Mouse (Mus musculus): ENCODE results near the gene Fam20c. TPM values are rescaled to one million over a fixed set of nuclear protein-coding genes. Genes with fewer than 3 reads are reported as not detected.

Fam20c gene
- 2.7 and 3.0 TPM in 2 replicates for polyA plus RNA-seq (2015; fragmentation: Nextera tagmentation; extraction: Ambion mirVana)

- no peak for DNase-seq (ENCODE audit: low spot score)
These were observed at the start of gene Fam20c for GRCm38 (mm10) chr5:138754303-138755120. Fam20c (plus strand) TSS chr5:138754514.

- DNase-seq (ENCODE audit: low spot score): no peak
These were observed 46.9 kb upstream of the Fam20c start for GRCm38 (mm10) chr5:138707367-138707766.

- no peak for DNase-seq (ENCODE audit: low spot score)
These were observed 45.7 kb upstream of the Fam20c start for GRCm38 (mm10) chr5:138708591-138708990.

- no peak for DNase-seq (ENCODE audit: low spot score)
These were observed 38.7 kb upstream of the Fam20c start for GRCm38 (mm10) chr5:138715561-138716095.

- no peak for DNase-seq (ENCODE audit: low spot score)
These were observed 33.8 kb upstream of the Fam20c start for GRCm38 (mm10) chr5:138720329-138721190.

- no peak for DNase-seq (ENCODE audit: low spot score)
These were observed 29.9 kb upstream of the Fam20c start for GRCm38 (mm10) chr5:138724417-138724816.

GRCm38 (mm10) chr5:138725151-138725550, 29.2 kb upstream of the Fam20c start:
- no peak for DNase-seq (ENCODE audit: low spot score)

GRCm38 (mm10) chr5:138730863-138731262, 23.5 kb upstream of the Fam20c start:
- no peak for DNase-seq (ENCODE audit: low spot score)

GRCm38 (mm10) chr5:138733317-138733899, 20.9 kb upstream of the Fam20c start:
- DNase-seq (ENCODE audit: low spot score): no peak

GRCm38 (mm10) chr5:138734018-138734417, 20.3 kb upstream of the Fam20c start:
- DNase-seq (ENCODE audit: low spot score): no peak

GRCm38 (mm10) chr5:138735201-138735757, 19.0 kb upstream of the Fam20c start:
- no peak for DNase-seq (ENCODE audit: low spot score)

- no peak for DNase-seq (ENCODE audit: low spot score)
These were observed 14.2 kb upstream of the Fam20c start for GRCm38 (mm10) chr5:138740150-138740549.

GRCm38 (mm10) chr5:138741516-138741915, 12.8 kb upstream of the Fam20c start:
- DNase-seq (ENCODE audit: low spot score): no peak

- no peak for DNase-seq (ENCODE audit: low spot score)
These were observed 12.0 kb upstream of the Fam20c start for GRCm38 (mm10) chr5:138742281-138742680.

GRCm38 (mm10) chr5:138743631-138744030, 10.7 kb upstream of the Fam20c start:
- DNase-seq (ENCODE audit: low spot score): no peak

GRCm38 (mm10) chr5:138745378-138746099, 8.8 kb upstream of the Fam20c start:
- no peak for DNase-seq (ENCODE audit: low spot score)

- DNase-seq (ENCODE audit: low spot score): no peak
These were observed 1.0 kb upstream of the Fam20c start for GRCm38 (mm10) chr5:138753269-138753668.

- DNase-seq (ENCODE audit: low spot score): no peak
These were observed 390 bp upstream of the Fam20c start for GRCm38 (mm10) chr5:138753946-138754302.

- DNase-seq (ENCODE audit: low spot score): no peak
These were observed 773 bp downstream of the Fam20c start for GRCm38 (mm10) chr5:138755121-138755452.

GRCm38 (mm10) chr5:138755453-138756301, 1.4 kb downstream of the Fam20c start:
- no peak for DNase-seq (ENCODE audit: low spot score)

Data from thymus, postnatal 0 days (tissue).